Mouse (Mus musculus): ENCODE results near the gene A930004D18Rik. TPM values are rescaled to one million over a fixed set of nuclear protein-coding genes. Genes with fewer than 3 reads are reported as not detected.

Gene A930004D18Rik
- total and polyA plus RNA-seq, 3 experiments: 0.39 to 1.8 TPM; not detected in 1

GRCm38 (mm10) chr2:18055016-18055928 is 17.7 kb upstream of the A930004D18Rik start, which contains the start of gene Mllt10:
Gene Mllt10 (plus strand): TSS chr2:18055237.
- TF ChIP-seq GATA1 (IDR thresholded peaks at IDR 0.05; ENCODE audit: low read depth, low read length): no peak
- no peak for TF ChIP-seq USF1 (IDR thresholded peaks at IDR 0.05; ENCODE audit: low read depth, low read length)
- TF ChIP-seq MAFK (IDR thresholded peaks at IDR 0.05; ENCODE audit: borderline replicate concordance, low read depth, low read length): no peak
- no peak for TF ChIP-seq SMC3 (IDR thresholded peaks at IDR 0.05; ENCODE audit: low read depth, low read length)
- no peak for TF ChIP-seq MEF2A (IDR thresholded peaks at IDR 0.05; ENCODE audit: extremely low read depth, insufficient replicate concordance, low read depth, low read length, poor library complexity, severe bottlenecking)
- TF ChIP-seq SIN3A (IDR thresholded peaks at IDR 0.05; ENCODE audit: low read length): peak; percentile 37
- no peak for TF ChIP-seq EP300 (IDR thresholded peaks at IDR 0.05; ENCODE audit: low read depth in 1 of 2, low read length in 2 of 2)
- no peak for TF ChIP-seq ZKSCAN1 (IDR thresholded peaks at IDR 0.05; ENCODE audit: low read depth, low read length)
- no peak for TF ChIP-seq ELF1 (IDR thresholded peaks at IDR 0.05; ENCODE audit: low read depth, low read length)
- no peak for TF ChIP-seq TAL1 (IDR thresholded peaks at IDR 0.05; ENCODE audit: low read length)
- no peak for TF ChIP-seq GABPA (IDR thresholded peaks at IDR 0.05; ENCODE audit: low read depth, low read length)
- TF ChIP-seq UBTF (IDR thresholded peaks at IDR 0.05; ENCODE audit: borderline replicate concordance, insufficient read depth, low read depth, low read length): no peak
- TF ChIP-seq HCFC1 (IDR thresholded peaks at IDR 0.05; ENCODE audit: low read depth, low read length): peak; percentile 69; the same call in 1 of the 2 replicates
- no peak for TF ChIP-seq TCF12 (IDR thresholded peaks at IDR 0.05; ENCODE audit: low read depth, low read length)
- TF ChIP-seq POLR2AphosphoS2 (IDR thresholded peaks at IDR 0.05; ENCODE audit: low read length): no peak
- TF ChIP-seq E2F4 (IDR thresholded peaks at IDR 0.05; ENCODE audit: borderline replicate concordance, low read depth, low read length): no peak
- TF ChIP-seq NRF1 (IDR thresholded peaks at IDR 0.05; ENCODE audit: insufficient read depth, low read depth, low read length, poor library complexity, severe bottlenecking): no peak
- TF ChIP-seq CHD2 (IDR thresholded peaks at IDR 0.05; ENCODE audit: low read length): no peak
- TF ChIP-seq RCOR1 (IDR thresholded peaks at IDR 0.05; ENCODE audit: low read depth, low read length): no peak
- 0 out of 2 replicates have a peak, but pooled peaks have one; percentile 2 for TF ChIP-seq MXI1 (IDR thresholded peaks at IDR 0.05; ENCODE audit: low read depth, low read length)
- peak; percentile 72 for TF ChIP-seq ZC3H11A (IDR thresholded peaks at IDR 0.05; ENCODE audit: low read depth, low read length)
- TF ChIP-seq POLR2AphosphoS5 (IDR thresholded peaks at IDR 0.05; ENCODE audit: borderline replicate concordance, low read depth, low read length): no peak
- peaks cover 2 to 13% of the 10 kb centered on the region in 2 experiments; a peak in 3 of 4 replicates for H3K4me1 ChIP-seq (ENCODE audit: control insufficient read depth in 1 of 2, insufficient read depth in 2 of 2, low read length in 2 of 2)
- H3K36me3 ChIP-seq (ENCODE audit: control insufficient read depth in 1 of 2, insufficient read depth in 2 of 2, low read length in 2 of 2): peaks cover 0 to 13% of the 10 kb centered on the region in 2 experiments; a peak in 2 of 4 replicates
- peak within 1 kb of the TSS; percentile 99 for H3K9ac ChIP-seq (ENCODE audit: control insufficient read depth, low read depth, low read length, poor library complexity, severe bottlenecking)
- H3K9me3 ChIP-seq (replicated peaks; ENCODE audit: insufficient read depth, low read length): no peaks in the 10 kb centered on the region
- H3K27me3 ChIP-seq (ENCODE audit: control insufficient read depth in 1 of 2, insufficient read depth in 2 of 2, low read length in 2 of 2): no peaks in the 10 kb centered on the region
- peak; percentile 73 for DNase-seq (ENCODE audit: low read depth, low spot score)
- H3K4me3 ChIP-seq (ENCODE audit: control insufficient read depth in 1 of 2, insufficient read depth in 1 of 2, low read depth in 2 of 2, low read length in 2 of 2): peak within 1 kb of the TSS; percentile 75 to 89
- H3K27ac ChIP-seq (ENCODE audit: control insufficient read depth, low read depth, low read length): peak within 1 kb of the TSS; percentile 94
- H3K79me2 ChIP-seq (ENCODE audit: control insufficient read depth, insufficient read depth, low read length, poor library complexity): peaks cover 16% of the 10 kb centered on the region; the same call in 1 of the 2 replicates
